Mouse (Mus musculus) cerebellum, postnatal 4 days (tissue): ENCODE measurements at regions not wholly inside any gene's neighbourhood (a gene's known extent, or its start where the extent isn't known, plus 50 kb on each side); places are given as distances from the start of the nearest gene placed in this dataset.
A peak's percentile ranks its signal among the peaks of the same experiment; 100 is the strongest.

ENCODE experiments used
- DNase-seq, 2 experiments: peaks; one replicate each; pipeline ENCODE4 v3.0.0; 2022; ENCODE audit warnings: low spot score in 2 of 2, mixed read lengths in 1 of 2

- DNase-seq, result no peak
Measured at GRCm38 (mm10) chr16:12903161-12903560, 206.3 kb upstream of the Ercc4 start.

DNA sequence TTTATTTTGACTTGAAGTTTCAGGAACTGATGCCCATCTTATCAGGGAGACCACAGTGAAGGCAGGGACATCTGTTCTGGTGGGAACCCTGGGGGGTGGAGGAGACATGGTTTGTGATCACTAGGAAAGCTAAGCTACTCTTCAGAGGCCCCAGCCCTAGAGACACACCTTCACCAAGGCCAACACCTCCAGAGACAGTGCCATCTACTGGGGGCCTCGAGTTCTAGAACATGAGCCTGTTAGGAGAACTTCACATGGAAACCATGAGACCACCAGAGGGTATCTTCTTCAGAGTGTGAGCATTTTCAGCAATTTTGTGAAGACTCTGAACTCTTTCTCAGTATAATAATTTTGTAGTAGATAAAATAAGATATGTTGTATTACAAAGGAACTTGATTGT lies 204.5 kb upstream of the Ercc4 start:
- DNase-seq, result no peak

- DNase-seq, result no peak
Measured at GRCm38 (mm10) chr16:12924668-12925067, 184.8 kb upstream of the Ercc4 start.

- DNase-seq, result no peak
Measured at GRCm38 (mm10) chr16:12925931-12926330, 183.6 kb upstream of the Ercc4 start.

DNA sequence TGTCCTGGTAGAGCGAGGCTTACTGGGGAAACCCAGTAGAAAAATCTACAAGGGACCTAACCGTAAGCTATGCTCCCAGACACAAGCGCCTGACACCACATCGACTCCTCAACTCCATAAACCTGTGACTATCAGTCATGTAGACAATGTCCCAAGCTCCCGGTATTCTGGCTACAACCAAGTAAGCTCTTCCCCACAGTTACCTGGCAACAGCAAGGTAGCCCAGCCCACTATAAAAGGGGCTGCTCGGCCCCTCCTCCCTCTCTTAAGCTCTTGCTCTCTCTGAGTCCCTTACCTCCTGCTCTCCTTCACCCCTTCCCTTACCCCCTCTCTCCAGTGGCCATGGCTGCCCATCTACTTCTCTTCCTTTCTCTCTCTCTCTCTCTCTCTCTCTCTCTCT lies 178.4 kb upstream of the Ercc4 start:
- no peak for DNase-seq

- DNase-seq, result no peak
Measured at GRCm38 (mm10) chr16:12932959-12933358, 176.5 kb upstream of the Ercc4 start.

GRCm38 (mm10) chr16:12934586-12934985 lies 174.9 kb upstream of the Ercc4 start:
- DNase-seq, result no peak

DNA sequence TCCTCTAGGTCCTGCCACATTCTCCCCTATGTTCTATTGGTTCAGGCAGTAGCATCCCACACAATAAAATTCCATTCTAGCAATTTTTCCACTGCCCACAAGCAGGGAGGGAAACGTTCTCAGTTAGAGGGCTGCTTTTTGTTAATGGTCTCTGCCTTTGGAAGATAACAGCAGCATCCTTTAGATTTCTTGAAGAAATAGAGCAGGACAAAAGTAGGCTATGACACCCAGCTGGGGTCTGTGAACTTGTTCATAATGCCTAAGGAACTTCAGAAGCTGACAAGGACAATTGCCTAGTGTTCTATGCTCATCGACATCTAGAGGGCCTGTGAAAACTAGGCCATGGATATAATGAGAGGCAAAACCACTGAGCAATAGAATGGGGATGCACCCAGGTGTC lies 174.2 kb upstream of the Ercc4 start:
- DNase-seq, result no peak

DNA sequence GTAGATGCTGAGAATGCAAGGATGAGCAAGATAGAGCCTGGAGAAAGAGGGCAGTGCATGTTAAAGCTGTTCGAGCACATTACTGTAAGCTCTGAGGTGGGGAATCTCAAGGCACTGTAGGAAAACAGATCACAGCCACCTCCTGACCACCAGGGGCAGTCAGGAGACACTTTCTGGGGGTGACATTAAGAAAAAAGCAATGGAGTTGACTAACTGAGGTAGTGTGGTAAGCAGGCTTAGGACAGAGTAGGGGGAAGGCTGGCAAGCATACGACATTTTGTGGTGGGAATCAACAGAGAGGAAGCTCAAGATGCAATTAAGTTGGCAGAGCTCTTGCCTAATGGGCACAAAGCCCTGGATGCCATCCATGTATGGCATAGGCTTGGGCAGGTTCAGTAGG lies 172.9 kb upstream of the Ercc4 start:
- no peak for DNase-seq

GRCm38 (mm10) chr16:12938563-12938962 lies 170.9 kb upstream of the Ercc4 start:
- DNase-seq, result no peak

DNA sequence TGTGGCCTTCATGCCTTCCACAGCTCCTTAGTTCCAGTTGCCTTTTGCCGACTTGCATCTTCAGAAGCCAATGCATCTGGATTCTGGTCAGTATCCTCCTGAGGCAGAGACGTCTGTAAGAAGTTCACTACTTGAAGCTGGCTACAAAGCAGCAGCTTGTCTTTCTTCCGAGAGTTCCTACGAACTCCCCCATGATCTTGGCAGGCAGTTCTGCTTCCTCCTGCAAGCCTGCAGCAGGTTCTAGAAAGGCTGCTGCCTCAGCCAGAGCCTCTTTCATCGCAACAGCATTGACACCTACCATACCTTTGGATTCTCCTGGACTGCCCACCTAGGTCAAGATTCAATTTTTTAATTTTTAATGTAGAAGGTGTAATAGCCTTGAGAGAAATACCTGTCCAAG lies 158.3 kb upstream of the Ercc4 start:
- no peak for DNase-seq

GRCm38 (mm10) chr16:12954028-12954427 lies 155.5 kb upstream of the Ercc4 start:
- no peak for DNase-seq

- DNase-seq, result no peak
Measured at GRCm38 (mm10) chr16:12956416-12956815, 153.1 kb upstream of the Ercc4 start.

- no peak for DNase-seq
Measured at GRCm38 (mm10) chr16:12960885-12961284, 148.6 kb upstream of the Ercc4 start.

DNA sequence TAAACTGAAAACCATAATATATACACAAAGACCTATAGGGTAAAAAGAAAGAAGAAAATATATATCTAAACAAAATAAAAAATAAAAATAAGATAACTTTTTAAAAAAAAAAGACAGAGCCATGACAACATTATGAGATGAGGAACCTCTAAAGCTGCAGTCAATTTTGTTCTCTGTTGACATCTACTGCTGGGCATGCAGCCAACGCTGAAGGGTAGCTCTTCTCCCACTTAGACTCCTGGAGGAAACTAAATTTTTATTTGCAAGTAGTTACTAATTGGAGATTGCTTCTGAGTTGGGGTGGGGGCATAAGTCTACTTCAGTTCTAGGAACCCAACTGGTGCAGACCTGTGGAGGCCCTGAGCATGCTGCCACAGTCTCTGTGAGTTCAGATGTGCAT lies 126.8 kb upstream of the Ercc4 start:
- no peak for DNase-seq

GRCm38 (mm10) chr16:13001288-13001880 lies 108.1 kb upstream of the Ercc4 start:
- no peak for DNase-seq

DNA sequence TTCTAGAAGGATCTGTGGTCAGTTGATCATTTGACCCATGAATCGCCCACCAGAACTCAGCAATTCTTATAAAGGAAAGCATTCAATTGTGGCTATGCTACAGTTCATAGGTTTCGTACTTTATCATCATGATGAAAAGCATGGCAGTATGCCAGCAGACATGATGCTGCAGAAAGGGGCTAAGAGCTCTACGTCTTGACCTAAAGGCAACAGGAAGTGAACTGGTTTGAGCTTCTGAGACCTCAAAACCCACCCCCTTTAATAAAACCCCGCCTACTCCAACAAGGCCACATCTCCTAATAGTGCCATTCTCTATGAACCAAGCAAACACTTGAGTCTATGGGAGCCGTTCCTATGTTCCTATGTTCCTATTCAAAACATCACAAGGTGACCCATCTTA lies 96.6 kb upstream of the Ercc4 start:
- no peak for DNase-seq

GRCm38 (mm10) chr16:13013891-13014644 lies 95.4 kb upstream of the Ercc4 start:
- no peak for DNase-seq

DNA sequence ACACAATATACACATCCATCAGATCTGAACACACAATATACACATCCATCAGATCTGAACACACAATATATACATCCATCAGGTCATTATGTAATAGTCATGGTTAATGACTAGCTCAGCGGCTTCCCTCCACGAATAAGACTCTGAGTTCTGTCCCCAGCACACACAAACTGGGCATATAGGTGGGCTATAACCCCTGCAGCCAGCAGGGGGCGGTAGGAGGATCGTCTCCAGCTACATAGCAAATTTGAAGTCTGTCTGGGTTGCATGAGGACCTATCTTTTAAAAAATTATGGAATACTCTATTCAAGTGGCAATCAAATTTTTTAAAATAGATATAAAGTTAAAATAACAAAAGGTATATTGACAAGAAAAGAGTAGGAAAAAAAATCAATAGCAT lies 86.6 kb upstream of the Ercc4 start:
- no peak for DNase-seq

- peak in 1 of 2 experiments; percentile 32 for DNase-seq
Measured at GRCm38 (mm10) chr16:13025393-13025792, 84.1 kb upstream of the Ercc4 start.

GRCm38 (mm10) chr16:13034136-13034535 lies 75.3 kb upstream of the Ercc4 start:
- DNase-seq, result no peak

DNA sequence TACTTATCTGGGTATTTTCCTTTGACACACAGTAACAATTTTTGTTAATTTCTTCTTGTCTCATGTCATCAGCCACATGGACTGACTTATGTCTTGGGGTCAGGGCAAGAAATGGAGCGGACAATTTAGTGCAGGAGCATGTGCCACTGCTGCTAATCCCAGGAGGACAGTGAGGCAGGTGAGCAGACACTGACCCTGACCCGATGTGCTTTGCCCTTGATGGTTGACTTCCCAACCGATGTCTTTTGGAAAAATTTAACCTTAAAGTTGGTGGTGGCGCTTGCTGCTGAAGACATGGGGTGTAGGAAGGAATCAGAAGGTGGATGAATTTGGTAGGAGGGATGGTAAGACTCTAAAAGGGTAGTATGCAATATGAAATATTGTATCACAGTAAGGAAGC lies 72.9 kb upstream of the Ercc4 start:
- DNase-seq, result no peak

DNA sequence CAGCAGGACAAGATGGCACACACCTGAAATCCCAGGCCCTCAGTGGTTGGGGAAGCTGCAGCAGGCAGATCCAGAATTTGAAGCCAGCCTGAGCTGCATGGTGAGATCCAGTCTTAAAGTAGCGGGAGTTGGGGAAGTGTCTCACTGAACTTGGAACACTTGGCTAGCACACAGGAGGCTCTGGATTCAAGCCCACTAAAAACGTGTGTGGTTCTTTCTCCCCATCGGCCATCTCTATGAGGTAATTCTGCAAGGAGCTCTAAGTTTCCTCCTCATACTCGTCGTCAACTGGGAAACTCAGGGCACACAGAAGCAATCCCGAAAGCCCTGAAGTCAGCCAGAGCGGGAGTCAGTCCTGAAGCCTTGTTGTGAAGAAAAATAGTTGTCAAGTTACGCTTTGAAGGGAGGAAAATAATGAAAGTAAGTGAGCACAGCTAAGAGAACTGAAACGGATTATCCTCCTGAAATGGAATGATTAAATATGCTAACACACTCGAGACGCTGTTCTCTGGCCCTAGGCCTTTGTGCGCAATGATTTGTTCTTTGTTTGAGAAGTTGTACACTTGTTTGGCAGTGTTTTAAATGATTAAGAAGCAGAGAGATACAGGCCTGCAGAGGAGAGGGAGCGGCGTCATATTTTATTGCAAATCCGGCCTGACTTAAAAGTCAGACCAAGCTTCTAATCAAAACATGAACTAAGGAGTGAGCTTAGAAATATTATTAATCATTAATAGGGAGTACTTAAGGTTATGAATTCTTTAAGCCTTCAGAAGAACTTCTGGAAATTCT lies 69.0 kb upstream of the Ercc4 start:
- no peak for DNase-seq
